Mouse (Mus musculus): ENCODE results near the gene 4930562C15Rik. TPM values are rescaled to one million over a fixed set of nuclear protein-coding genes. Genes with fewer than 3 reads are reported as not detected.
A peak's percentile ranks its signal among the peaks of the same experiment; 100 is the strongest.
"Not testable (repeated sequence)": the region's sequence is repeated elsewhere in the genome, so short reads cannot be mapped to it uniquely, and the experiment has no call there.

4930562C15Rik gene
- total RNA-seq (2018; cell fraction: chromatin; rRNA removed) = 1 to 10 TPM in 4 of 26 experiments, under 1 TPM in 14, not detected in 8; 0.21 to 2.2 (median 0.64) TPM
- total RNA-seq (2018; cell fraction: cytosol; rRNA removed) = under 1 TPM in 16 of 26 experiments, not detected in 10; 0.03 to 0.37 (median 0.11) TPM
- 1 to 10 TPM in 2 of 26 experiments, under 1 TPM in 12, not detected in 12; 0.11 to 1.1 (median 0.50) TPM for total RNA-seq (2018; cell fraction: nucleus; rRNA removed)
- 0.16 TPM in 1 of 3 replicates, not detected in the others for polyA plus RNA-seq (2018)

- no peak within 1 kb of the TSS for H3K4me3 ChIP-seq (ENCODE audit: inconsistent target)
- no peak within 1 kb of the TSS for H3K27ac ChIP-seq
- 92% methylated on average over 3 of the region's 3 CpGs for WGBS (ENCODE audit: missing documents)
Measured at GRCm38 (mm10) chr16:4835191-4835590, at the start of gene 4930562C15Rik. 4930562C15Rik (plus strand) TSS chr16:4835416.

GRCm38 (mm10) chr16:4785706-4786105, 49.5 kb upstream of the 4930562C15Rik start:
- Histone ChIP-seq H3K79me2 (ENCODE audit: inconsistent target) (peaks cover 90% of the 10 kb centered on the region), H3K27ac (no peak overlapping the region), H3K36me3 (ENCODE audit: inconsistent target) (no peaks in the 10 kb centered on the region), H3K4me3 (ENCODE audit: inconsistent target) (no peak overlapping the region)
- WGBS (ENCODE audit: missing documents) = 92% methylated on average over 4 of the region's 4 CpGs

More at GRCm38 (mm10) chr16:4835191-4835590, at the start of gene 4930562C15Rik:
- Histone ChIP-seq H3K36me3 (ENCODE audit: inconsistent target) (no peaks in the 10 kb centered on the region), H3K79me2 (ENCODE audit: inconsistent target) (no peaks in the 10 kb centered on the region)

GRCm38 (mm10) chr16:4788176-4788575, 47.0 kb upstream of the 4930562C15Rik start:
- no peak overlapping the region for H3K4me3 ChIP-seq (ENCODE audit: inconsistent target)
- H3K36me3 ChIP-seq (ENCODE audit: inconsistent target) = no peaks in the 10 kb centered on the region
- H3K79me2 ChIP-seq (ENCODE audit: inconsistent target) = peaks cover 66% of the 10 kb centered on the region
- H3K27ac ChIP-seq = no peak overlapping the region

- 4% methylated on average over 26 of the region's 29 CpGs for WGBS (ENCODE audit: missing documents)
Measured at GRCm38 (mm10) chr16:4789311-4789768, 45.9 kb upstream of the 4930562C15Rik start.

GRCm38 (mm10) chr16:4789810-4790559, 45.2 kb upstream of the 4930562C15Rik start, which contains the start of gene Cdip1:
Cdip1 (minus strand) TSS chr16:4790292.
- no peaks in the 10 kb centered on the region for H3K36me3 ChIP-seq (ENCODE audit: inconsistent target)
- H3K4me3 ChIP-seq (ENCODE audit: inconsistent target) = peak within 1 kb of the TSS; percentile 87
- H3K27ac ChIP-seq = peak within 1 kb of the TSS; percentile 84
- WGBS (ENCODE audit: missing documents) = under 1% methylated on average over 50 of the region's 51 CpGs
- H3K79me2 ChIP-seq (ENCODE audit: inconsistent target) = peaks cover 48% of the 10 kb centered on the region

More at GRCm38 (mm10) chr16:4789311-4789768, 45.9 kb upstream of the 4930562C15Rik start:
- Histone ChIP-seq H3K79me2 (ENCODE audit: inconsistent target) (peaks cover 54% of the 10 kb centered on the region), H3K4me3 (ENCODE audit: inconsistent target) (peak overlapping the region; percentile 87), H3K27ac (peak overlapping the region; percentile 84), H3K36me3 (ENCODE audit: inconsistent target) (no peaks in the 10 kb centered on the region)

- 40% methylated on average over 2 of the region's 2 CpGs for WGBS (ENCODE audit: missing documents)
- H3K79me2 ChIP-seq (ENCODE audit: inconsistent target) = peaks cover 34% of the 10 kb centered on the region
- H3K36me3 ChIP-seq (ENCODE audit: inconsistent target) = no peaks in the 10 kb centered on the region
- H3K4me3 ChIP-seq (ENCODE audit: inconsistent target) = no peak overlapping the region
- no peak overlapping the region for H3K27ac ChIP-seq
Measured at GRCm38 (mm10) chr16:4791332-4791731, 43.9 kb upstream of the 4930562C15Rik start.

GRCm38 (mm10) chr16:4796631-4797030, 38.6 kb upstream of the 4930562C15Rik start:
- WGBS (ENCODE audit: missing documents) = 96% methylated on average over 4 of the region's 4 CpGs
- Histone ChIP-seq H3K4me3 (ENCODE audit: inconsistent target) (no peak overlapping the region), H3K36me3 (ENCODE audit: inconsistent target) (no peaks in the 10 kb centered on the region), H3K27ac (no peak overlapping the region), H3K79me2 (ENCODE audit: inconsistent target) (no peaks in the 10 kb centered on the region)

GRCm38 (mm10) chr16:4818349-4818748, 16.9 kb upstream of the 4930562C15Rik start:
- Histone ChIP-seq H3K4me3 (ENCODE audit: inconsistent target) (no peak overlapping the region), H3K36me3 (ENCODE audit: inconsistent target) (no peaks in the 10 kb centered on the region), H3K27ac (no peak overlapping the region), H3K79me2 (ENCODE audit: inconsistent target) (no peaks in the 10 kb centered on the region)
- 90% methylated on average over 3 of the region's 3 CpGs for WGBS (ENCODE audit: missing documents)

GRCm38 (mm10) chr16:4824466-4824865, 10.8 kb upstream of the 4930562C15Rik start:
- WGBS (ENCODE audit: missing documents) = 79% methylated on average over 5 of the region's 5 CpGs
- H3K4me3 ChIP-seq (ENCODE audit: inconsistent target); H3K79me2 ChIP-seq (ENCODE audit: inconsistent target); H3K27ac ChIP-seq; H3K36me3 ChIP-seq (ENCODE audit: inconsistent target): not testable (repeated sequence)

- 90% methylated on average over 5 of the region's 5 CpGs for WGBS (ENCODE audit: missing documents)
- H3K27ac ChIP-seq = no peak overlapping the region
Measured at GRCm38 (mm10) chr16:4827639-4828038, 7.6 kb upstream of the 4930562C15Rik start.

GRCm38 (mm10) chr16:4829271-4829900, 5.8 kb upstream of the 4930562C15Rik start:
- 97% methylated on average over 6 of the region's 6 CpGs for WGBS (ENCODE audit: missing documents)
- Histone ChIP-seq H3K36me3 (ENCODE audit: inconsistent target) (no peaks in the 10 kb centered on the region), H3K27ac (no peak overlapping the region), H3K79me2 (ENCODE audit: inconsistent target) (no peaks in the 10 kb centered on the region), H3K4me3 (ENCODE audit: inconsistent target) (no peak overlapping the region)

More at GRCm38 (mm10) chr16:4827639-4828038, 7.6 kb upstream of the 4930562C15Rik start:
- Histone ChIP-seq H3K36me3 (ENCODE audit: inconsistent target) (no peaks in the 10 kb centered on the region), H3K4me3 (ENCODE audit: inconsistent target) (no peak overlapping the region), H3K79me2 (ENCODE audit: inconsistent target) (no peaks in the 10 kb centered on the region)

GRCm38 (mm10) chr16:4831650-4832419, 3.4 kb upstream of the 4930562C15Rik start:
- no peak overlapping the region for H3K27ac ChIP-seq
- no peaks in the 10 kb centered on the region for H3K79me2 ChIP-seq (ENCODE audit: inconsistent target)
- 78% methylated on average over 15 of the region's 15 CpGs for WGBS (ENCODE audit: missing documents)
- no peaks in the 10 kb centered on the region for H3K36me3 ChIP-seq (ENCODE audit: inconsistent target)
- H3K4me3 ChIP-seq (ENCODE audit: inconsistent target) = no peak overlapping the region

GRCm38 (mm10) chr16:4833858-4834257, 1.4 kb upstream of the 4930562C15Rik start:
- Histone ChIP-seq H3K27ac (no peak overlapping the region), H3K36me3 (ENCODE audit: inconsistent target) (no peaks in the 10 kb centered on the region), H3K4me3 (ENCODE audit: inconsistent target) (no peak overlapping the region), H3K79me2 (ENCODE audit: inconsistent target) (no peaks in the 10 kb centered on the region)
- 71% methylated on average over 2 of the region's 2 CpGs for WGBS (ENCODE audit: missing documents)

GRCm38 (mm10) chr16:4837631-4838030, 2.4 kb downstream of the 4930562C15Rik start:
- Histone ChIP-seq H3K4me3 (ENCODE audit: inconsistent target) (no peak overlapping the region), H3K79me2 (ENCODE audit: inconsistent target) (no peaks in the 10 kb centered on the region), H3K36me3 (ENCODE audit: inconsistent target) (no peaks in the 10 kb centered on the region), H3K27ac (peak overlapping the region; percentile 92)
- 73% methylated on average over 2 of the region's 3 CpGs for WGBS (ENCODE audit: missing documents)
